Mouse (Mus musculus) small intestine, adult 2 months (tissue): Measurements from ENCODE around the gene Fbxo17. TPM values are rescaled to one million over a fixed set of nuclear protein-coding genes. Genes with fewer than 3 reads are reported as not detected.
"Not testable (repeated sequence)": the region's sequence is repeated elsewhere in the genome, so short reads cannot be mapped to it uniquely, and the experiment has no call there.

Experiments used
- H3K27ac ChIP-seq: fragments of 200-500 bp; 2 replicates; pipeline ENCODE4 v1.5.1; 2012; ENCODE audit warnings: low read depth, low read length, control low read depth, inconsistent platforms; ENCODE audit not compliant: insufficient read depth
- H3K27me3 ChIP-seq: fragments of 200-500 bp; 2 replicates; pipeline ENCODE4 v1.6.1; 2012; ENCODE audit warnings: mild to moderate bottlenecking, moderate library complexity, low read length, inconsistent platforms; ENCODE audit not compliant: control insufficient read depth, insufficient read depth
- H3K36me3 ChIP-seq: fragments of 200-500 bp; 2 replicates; pipeline ENCODE4 v1.6.1; 2012; ENCODE audit warnings: mild to moderate bottlenecking, low read length, control low read depth, inconsistent platforms; ENCODE audit not compliant: control insufficient read depth, insufficient read depth
- H3K4me1 ChIP-seq: fragments of 200-500 bp; 2 replicates; pipeline ENCODE4 v1.6.1; 2012; ENCODE audit warnings: low read length, inconsistent platforms, mixed read lengths; ENCODE audit not compliant: control insufficient read depth, insufficient read depth, insufficient read length
- H3K4me3 ChIP-seq: fragments of 200-500 bp; 2 replicates; pipeline ENCODE4 v1.5.1; 2012; ENCODE audit warnings: low read depth, mild to moderate bottlenecking, control low read depth, inconsistent platforms, low read length, moderate library complexity
- CTCF ChIP-seq: fragments of 200-500 bp; IDR thresholded peaks from 2 replicates; pipeline ENCODE4 v1.5.1; 2012; ENCODE audit warnings: low read depth, mild to moderate bottlenecking, control low read depth, inconsistent platforms, low read length, moderate library complexity, mixed read lengths; ENCODE audit not compliant: insufficient replicate concordance, insufficient read length; ENCODE audit errors: extremely low read depth
- POLR2A ChIP-seq: fragments of 200-500 bp; IDR thresholded peaks from 2 replicates; pipeline ENCODE4 v1.6.1; 2012; ENCODE audit warnings: low read depth, mild to moderate bottlenecking, control low read depth, inconsistent platforms, low read length, moderate library complexity
- WGBS: fragments of 180-500 bp; shearing (Covaris S2); methylation state at CpG from one replicate; pipeline ENCODE4 v1.1.7; 2018; 5-methylcytosine and 5-hydroxymethylcytosine counted together
- polyA plus RNA-seq: library from polyadenylated mRNA; depleted of rRNA; stranded (reverse); fragments of >200 nt; gene quantifications from 2 replicates; pipeline ENCODE4 v1.2.3, GENCODE M21; 2012; rRNA removed

Fbxo17 gene
- polyA plus RNA-seq: 2.0 and 2.8 TPM in 2 replicates

DNA sequence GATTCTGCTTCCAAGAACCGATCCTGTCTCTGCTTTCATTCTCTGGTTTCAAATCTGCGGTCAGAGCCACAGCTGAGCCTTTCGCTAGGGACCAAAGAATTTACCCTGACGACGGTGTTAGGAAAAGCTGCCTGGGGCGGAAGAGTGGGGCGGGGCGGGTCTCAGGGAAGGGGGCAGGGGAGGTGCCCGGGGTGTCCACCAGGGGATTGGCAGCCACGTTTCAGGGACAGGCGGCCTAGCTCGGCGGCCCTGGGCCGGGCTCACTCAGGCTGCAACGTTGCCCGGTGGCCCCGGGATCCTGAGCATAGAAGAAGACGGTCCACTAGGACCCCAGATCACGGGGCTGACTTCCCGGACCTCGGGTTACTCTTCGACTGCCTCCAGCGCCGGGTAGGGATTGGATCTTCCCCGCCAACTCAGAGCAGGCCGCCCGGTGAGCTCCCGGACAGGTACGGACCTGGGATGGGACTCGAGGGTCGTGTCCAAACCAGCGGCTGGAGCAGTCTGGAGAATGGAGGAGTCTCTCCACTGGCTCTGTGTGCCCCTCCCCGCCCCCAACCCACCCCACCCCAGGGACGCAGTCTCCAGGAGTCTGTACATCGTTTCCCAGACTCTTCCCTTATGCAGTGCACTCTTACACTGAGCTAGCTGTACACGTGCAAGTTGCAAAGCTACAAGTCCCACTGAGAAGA, at the start of gene Fbxo17:
Gene Fbxo17, plus strand, starts transcription at position 215 of the 692 bp plus-strand sequence.
- H3K27ac ChIP-seq: no peak within 1 kb of the TSS

DNA sequence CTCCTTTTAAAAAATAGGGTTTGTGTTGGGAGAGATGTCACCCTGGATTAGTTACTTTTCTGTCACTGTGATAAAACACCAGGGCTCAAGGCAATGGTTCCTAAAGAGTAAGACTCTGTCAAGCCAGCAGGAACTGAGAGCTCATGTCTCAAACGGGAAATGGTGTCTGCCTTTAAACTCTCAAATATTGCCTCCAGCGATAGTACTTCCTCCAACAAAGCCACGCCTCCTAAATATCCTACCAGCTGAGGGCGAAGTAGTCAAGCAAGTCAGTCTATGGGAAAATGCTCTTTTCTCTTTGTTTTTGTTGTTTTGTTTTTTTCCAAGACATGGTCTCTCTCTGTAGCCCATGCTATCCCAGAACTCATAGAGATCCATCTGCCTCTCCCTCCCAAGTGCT, 45.4 kb upstream of the Fbxo17 start:
- no peaks in the 10 kb centered on the region for H3K36me3 ChIP-seq
- no peak overlapping the region for H3K27ac ChIP-seq
- H3K4me1 ChIP-seq: no peaks in the 10 kb centered on the region
- H3K27me3 ChIP-seq: no peaks in the 10 kb centered on the region
- TF ChIP-seq POLR2A: no peak
- no peak overlapping the region for H3K4me3 ChIP-seq
- 8% methylated on average over 4 of the region's 4 CpGs for WGBS

More for the DNA sequence above, at the start of gene Fbxo17:
- Histone ChIP-seq H3K36me3 (no peaks in the 10 kb centered on the region), H3K27me3 (peaks cover 11% of the 10 kb centered on the region), H3K4me3 (peak within 1 kb of the TSS; percentile 69), H3K4me1 (peaks cover 3% of the 10 kb centered on the region; the same call in 1 of the 2 replicates)
- 6% methylated on average over 36 of the region's 36 CpGs for WGBS
- TF ChIP-seq POLR2A (no peak), CTCF (0 out of 2 replicates have a peak, but pooled peaks have one; percentile 14)

- 89% methylated on average over 5 of the region's 5 CpGs for WGBS
- Histone ChIP-seq H3K4me1 (no peaks in the 10 kb centered on the region), H3K4me3 (no peak overlapping the region), H3K27ac (no peak overlapping the region), H3K27me3 (no peaks in the 10 kb centered on the region), H3K36me3 (no peaks in the 10 kb centered on the region)
- TF ChIP-seq CTCF: no peak
- TF ChIP-seq POLR2A: no peak
Observed at GRCm38 (mm10) chr7:28672276-28672675, 44.3 kb upstream of the Fbxo17 start.

GRCm38 (mm10) chr7:28672786-28673185, 43.8 kb upstream of the Fbxo17 start:
- not testable (repeated sequence) for H3K27ac ChIP-seq, H3K36me3 ChIP-seq, H3K4me3 ChIP-seq, H3K27me3 ChIP-seq, H3K4me1 ChIP-seq
- 67% methylated on average over 5 of the region's 5 CpGs for WGBS

- WGBS: 62% methylated on average over 9 of the region's 9 CpGs
- Histone ChIP-seq H3K27ac (no peak overlapping the region), H3K4me1 (no peaks in the 10 kb centered on the region), H3K4me3 (no peak overlapping the region), H3K36me3 (no peaks in the 10 kb centered on the region), H3K27me3 (no peaks in the 10 kb centered on the region)
- TF ChIP-seq POLR2A: no peak
- TF ChIP-seq CTCF: no peak
Observed at GRCm38 (mm10) chr7:28674994-28675393, 41.6 kb upstream of the Fbxo17 start.

DNA sequence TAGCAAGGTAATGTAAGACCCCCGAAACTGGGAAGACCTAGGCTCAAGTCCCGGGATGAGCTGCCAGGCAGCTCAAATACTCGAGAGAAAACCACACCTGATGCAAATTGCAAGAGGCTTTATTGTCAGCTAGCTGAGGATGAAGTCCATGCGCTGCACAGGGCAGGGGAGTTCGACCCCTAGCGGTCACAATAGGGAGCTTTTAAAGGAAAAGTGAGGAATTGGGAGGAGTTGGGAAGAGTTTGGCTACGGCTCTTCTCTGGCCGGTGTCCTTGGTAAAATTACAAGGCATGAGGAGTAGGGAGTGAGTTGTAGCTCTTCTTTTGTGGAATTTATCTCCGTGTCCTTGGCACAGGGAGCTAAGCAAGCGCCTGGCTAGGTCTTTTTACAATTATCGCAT, 40.9 kb upstream of the Fbxo17 start:
- Histone ChIP-seq H3K4me3 (no peak overlapping the region), H3K36me3 (no peaks in the 10 kb centered on the region)
- TF ChIP-seq POLR2A (no peak), CTCF (no peak)

DNA sequence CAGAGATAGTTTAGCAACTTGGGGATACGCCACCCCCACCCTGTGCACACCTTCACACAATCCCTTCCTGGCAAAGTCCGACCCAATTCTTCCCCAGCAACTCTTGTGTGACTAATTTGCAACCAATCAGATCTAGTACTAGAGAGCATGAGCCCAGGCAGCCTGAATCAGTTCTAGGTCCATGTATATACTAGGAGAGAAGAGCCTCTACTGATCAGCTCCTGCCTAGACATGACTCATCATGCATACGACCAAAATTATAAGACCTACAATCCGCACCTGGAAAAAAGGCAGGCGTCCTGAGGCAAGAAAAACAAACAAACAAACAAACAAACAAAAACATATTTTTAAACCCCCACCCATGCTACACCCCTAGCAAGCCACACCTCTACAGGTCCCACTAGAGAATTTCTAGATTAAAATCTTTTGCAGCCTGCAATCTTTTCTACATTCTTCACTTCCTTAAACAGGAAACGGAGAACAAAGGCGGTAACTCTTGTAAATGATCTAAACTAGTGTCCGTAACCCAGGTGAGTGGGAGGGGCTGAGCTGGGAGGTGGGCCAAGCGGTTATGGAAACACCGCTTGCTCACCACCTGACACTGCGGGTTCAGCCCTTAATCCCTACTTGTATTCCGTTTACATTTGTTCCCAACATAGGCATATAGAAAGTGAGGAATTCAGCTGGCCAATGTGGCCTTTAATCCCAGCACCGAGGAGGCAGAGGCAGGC, 39.6 kb upstream of the Fbxo17 start:
- Histone ChIP-seq H3K4me3 (no peak overlapping the region), H3K27ac (no peak overlapping the region)
- WGBS: 67% methylated on average over 13 of the region's 13 CpGs

More for the DNA sequence above, 40.9 kb upstream of the Fbxo17 start:
- WGBS: 53% methylated on average over 11 of the region's 11 CpGs
- no peaks in the 10 kb centered on the region for H3K4me1 ChIP-seq
- H3K27ac ChIP-seq: no peak overlapping the region
- no peaks in the 10 kb centered on the region for H3K27me3 ChIP-seq

More for the DNA sequence above, 39.6 kb upstream of the Fbxo17 start:
- Histone ChIP-seq H3K4me1 (no peaks in the 10 kb centered on the region), H3K36me3 (no peaks in the 10 kb centered on the region), H3K27me3 (no peaks in the 10 kb centered on the region)
- no peak for TF ChIP-seq CTCF
